Mouse (Mus musculus) liver, adult (tissue): ENCODE data around the gene Gm20388.
A peak's percentile ranks its signal among the peaks of the same experiment; 100 is the strongest.

Experiments
- GATA4 ChIP-seq: IDR thresholded peaks from 2 replicates; pipeline ENCODE4 v1.6.1; 2014; ENCODE audit warnings: mild to moderate bottlenecking, low read length; ENCODE audit not compliant: insufficient replicate concordance

The Gm20388 gene

GRCm38 (mm10) chr8:122873171-122873570 is 2962.5 kb downstream of the Gm20388 start:
- TF ChIP-seq GATA4 = no peak

DNA sequence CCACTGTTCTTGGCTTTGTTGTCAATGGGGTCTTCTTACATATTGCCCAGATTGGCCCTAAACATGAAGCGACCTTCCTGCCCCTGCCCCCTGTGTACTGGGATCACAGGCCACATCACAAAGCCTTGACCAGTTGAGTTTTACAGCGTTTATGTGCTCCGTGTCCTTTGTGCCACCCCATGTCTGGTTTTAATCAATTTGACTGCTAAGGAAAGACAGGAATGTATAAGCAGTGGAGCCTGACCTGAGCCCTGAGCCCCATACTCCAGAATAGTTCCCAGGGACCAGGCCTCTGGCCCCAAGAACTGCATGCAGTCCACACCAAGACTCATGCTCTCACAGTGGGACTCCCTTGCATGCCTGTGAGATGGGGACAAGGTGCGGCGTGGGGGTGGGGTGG is 2964.5 kb downstream of the Gm20388 start:
- TF ChIP-seq GATA4 = no peak

GRCm38 (mm10) chr8:122878231-122878630 is 2967.6 kb downstream of the Gm20388 start:
- TF ChIP-seq GATA4 = no peak

DNA sequence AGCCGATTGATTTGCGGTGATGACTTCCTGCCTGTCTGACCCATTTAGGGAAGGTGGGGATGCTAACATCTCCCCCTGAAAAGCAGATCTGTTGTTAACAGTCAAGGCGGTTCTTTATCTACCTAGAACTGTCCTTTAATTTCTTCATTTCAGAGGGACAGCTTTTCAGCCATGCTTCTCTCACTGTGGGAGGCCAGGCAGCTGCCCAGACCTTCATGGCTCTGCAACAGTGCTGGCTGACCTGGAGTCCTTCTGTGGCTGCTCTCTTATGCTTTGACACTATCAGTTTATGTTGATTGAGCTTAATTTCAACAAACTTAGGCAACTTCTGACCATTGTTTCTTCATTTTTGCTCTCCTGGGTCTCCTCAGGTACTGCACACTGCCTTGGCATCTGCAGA is 2969.7 kb downstream of the Gm20388 start:
- TF ChIP-seq GATA4 = no peak

- TF ChIP-seq GATA4 = no peak
Measured at GRCm38 (mm10) chr8:122883671-122884070, 2973.0 kb downstream of the Gm20388 start.

GRCm38 (mm10) chr8:122891440-122891839 is 2980.8 kb downstream of the Gm20388 start:
- TF ChIP-seq GATA4 = no peak

DNA sequence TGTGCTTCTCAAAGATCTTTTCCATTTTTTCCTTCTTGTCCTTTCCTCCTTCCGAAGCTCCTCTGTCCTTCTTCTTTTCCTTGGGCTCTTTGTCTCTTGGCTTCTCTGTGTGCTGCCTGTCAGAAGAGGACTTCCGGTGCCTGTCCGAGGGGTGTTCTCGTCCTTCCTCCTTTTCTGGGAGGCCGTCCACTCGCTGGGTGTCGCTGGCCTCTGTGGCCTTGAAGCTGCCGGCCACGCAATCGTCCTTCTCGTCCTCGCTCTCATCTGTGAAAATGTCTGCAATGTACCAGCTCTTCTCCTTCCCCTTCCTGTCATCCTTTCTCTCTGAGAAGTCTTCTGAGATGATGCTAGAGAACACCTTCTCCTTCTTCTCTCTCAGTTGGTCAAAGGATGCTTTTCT is 2982.8 kb downstream of the Gm20388 start:
- TF ChIP-seq GATA4 = no peak

DNA sequence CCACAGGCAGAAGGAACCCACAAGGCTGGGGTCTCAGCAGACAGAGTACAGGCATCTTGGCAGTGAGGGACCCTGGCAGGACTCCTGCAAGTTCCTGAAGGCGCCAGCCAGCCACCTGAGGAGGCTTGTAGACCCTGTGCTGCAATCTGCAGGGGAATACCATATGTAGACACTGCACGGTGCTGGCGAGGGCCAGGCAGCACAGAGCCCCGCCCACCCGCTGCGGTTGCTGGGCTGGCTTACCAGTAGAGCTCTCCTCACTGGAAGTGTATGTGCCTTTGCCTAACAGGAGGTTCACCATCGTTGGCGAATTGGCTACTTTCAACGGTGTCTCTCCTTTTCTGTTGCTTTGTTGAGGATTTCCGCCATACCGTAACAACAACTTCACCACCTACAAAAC is 2985.7 kb downstream of the Gm20388 start:
- TF ChIP-seq GATA4 = no peak

GRCm38 (mm10) chr8:122897200-122897599 is 2986.6 kb downstream of the Gm20388 start:
- no peak for TF ChIP-seq GATA4

- peak; percentile 94 for TF ChIP-seq GATA4
Measured at GRCm38 (mm10) chr8:122898018-122898417, 2987.4 kb downstream of the Gm20388 start.

GRCm38 (mm10) chr8:122898473-122898872 is 2987.8 kb downstream of the Gm20388 start:
- TF ChIP-seq GATA4 = no peak

GRCm38 (mm10) chr8:122899085-122899484 is 2988.4 kb downstream of the Gm20388 start:
- no peak for TF ChIP-seq GATA4

GRCm38 (mm10) chr8:122901476-122901875 is 2990.8 kb downstream of the Gm20388 start:
- no peak for TF ChIP-seq GATA4

- TF ChIP-seq GATA4 = no peak
Measured at GRCm38 (mm10) chr8:122901892-122902515, 2991.4 kb downstream of the Gm20388 start.

- no peak for TF ChIP-seq GATA4
Measured at GRCm38 (mm10) chr8:122902581-122902980, 2991.9 kb downstream of the Gm20388 start.

GRCm38 (mm10) chr8:122903002-122903401 is 2992.4 kb downstream of the Gm20388 start:
- no peak for TF ChIP-seq GATA4

- no peak for TF ChIP-seq GATA4
Measured at GRCm38 (mm10) chr8:122904496-122904895, 2993.9 kb downstream of the Gm20388 start.

GRCm38 (mm10) chr8:122905346-122905745 is 2994.7 kb downstream of the Gm20388 start:
- TF ChIP-seq GATA4 = no peak

DNA sequence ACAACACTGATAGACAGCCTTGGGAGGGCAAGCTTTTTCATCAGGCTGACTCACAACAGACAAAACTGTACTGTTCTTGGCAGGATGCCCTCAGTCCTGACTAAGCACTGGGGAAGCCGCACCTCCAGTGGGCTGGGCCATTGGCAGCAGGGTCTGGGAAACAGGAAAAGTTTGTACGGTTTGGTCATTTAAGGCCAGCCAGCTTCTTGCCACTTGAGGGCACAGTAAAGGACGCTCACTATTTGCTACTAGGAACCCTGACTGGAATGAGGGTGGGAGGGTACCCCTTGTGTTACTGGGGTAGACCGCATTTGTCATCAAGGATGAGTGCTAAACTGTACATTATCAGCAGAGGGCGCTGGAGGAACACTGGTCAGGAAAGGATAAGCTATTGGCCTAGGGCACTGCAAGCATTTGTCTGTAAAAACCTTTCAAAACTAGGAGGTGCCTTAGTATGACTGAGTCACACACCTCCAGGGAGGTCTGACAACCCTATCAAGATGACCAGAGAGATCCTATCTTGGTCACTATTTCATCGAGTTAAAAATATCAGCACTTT is 2995.9 kb downstream of the Gm20388 start:
- TF ChIP-seq GATA4 = no peak
